Mouse (Mus musculus) ES-E14 (cell line): ENCODE data around the gene Ctdsp2. TPM values are rescaled to one million over a fixed set of nuclear protein-coding genes. Genes with fewer than 3 reads are reported as not detected.

ENCODE experiments used
- DNase-seq: peaks from one replicate; pipeline ENCODE4 v3.0.0-alpha.2; 2013; ENCODE audit warnings: low read depth, low spot score
- H3K27ac ChIP-seq: 2 replicates; pipeline ENCODE4 v1.5.1; 2012; ENCODE audit warnings: low read depth, mild to moderate bottlenecking, low read length, moderate library complexity, mixed read lengths; ENCODE audit not compliant: poor library complexity, insufficient read depth, severe bottlenecking
- H3K36me3 ChIP-seq: 2 replicates; pipeline ENCODE4 v1.6.1; 2012; ENCODE audit warnings: mild to moderate bottlenecking, low read length, moderate library complexity, mixed read lengths; ENCODE audit not compliant: control insufficient read depth, poor library complexity, insufficient read depth, severe bottlenecking
- H3K4me1 ChIP-seq, 2 experiments: fragments of 150-350 bp in 1 of 2; sonication (generic) in 1 of 2; 2 replicates each; pipeline ENCODE4 v1.6.1; 2012; ENCODE audit warnings: low read length in 2 of 2, mild to moderate bottlenecking in 1 of 2, mixed read lengths in 1 of 2; ENCODE audit not compliant: control insufficient read depth in 2 of 2, insufficient read depth in 2 of 2, poor library complexity in 1 of 2
- H3K4me3 ChIP-seq, 2 experiments: fragments of 150-350 bp in 1 of 2; sonication (generic) in 1 of 2; 2 replicates each; pipeline ENCODE4 v1.5.1; 2012; ENCODE audit warnings: low read length in 2 of 2, low read depth in 1 of 2, mild to moderate bottlenecking in 1 of 2, mixed read lengths in 1 of 2; ENCODE audit not compliant: insufficient read depth in 1 of 2, poor library complexity in 1 of 2, severe bottlenecking in 1 of 2
- H3K9ac ChIP-seq: 2 replicates; pipeline ENCODE4 v1.6.1; 2012; ENCODE audit warnings: low read depth, mild to moderate bottlenecking, low read length, mixed read lengths; ENCODE audit not compliant: poor library complexity, insufficient read depth, severe bottlenecking
- H3K9me3 ChIP-seq: fragments of 150-350 bp; sonication (generic); 2 replicates; pipeline ENCODE4 v1.6.1; 2012; ENCODE audit warnings: low read depth, mild to moderate bottlenecking, low read length; ENCODE audit not compliant: control insufficient read depth, insufficient read depth
- CHD2 ChIP-seq: IDR thresholded peaks from 2 replicates; pipeline ENCODE4 v1.6.1; 2014; ENCODE audit warnings: mild to moderate bottlenecking, low read depth, low read length, inconsistent platforms
- HCFC1 ChIP-seq: IDR thresholded peaks from 2 replicates; pipeline ENCODE4 v1.6.1; 2012; ENCODE audit warnings: low read length, inconsistent platforms, borderline replicate concordance; ENCODE audit not compliant: insufficient read depth
- MAFK ChIP-seq: IDR thresholded peaks from 2 replicates; pipeline ENCODE4 v1.6.1; 2014; ENCODE audit warnings: mild to moderate bottlenecking, low read depth, low read length, inconsistent platforms; ENCODE audit not compliant: insufficient read depth
- ZC3H11A ChIP-seq: IDR thresholded peaks from 2 replicates; pipeline ENCODE4 v1.6.1; 2012; ENCODE audit warnings: low read depth, mild to moderate bottlenecking, inconsistent platforms, low read length, borderline replicate concordance
- ZNF384 ChIP-seq: IDR thresholded peaks from 2 replicates; pipeline ENCODE4 v1.6.1; 2012; ENCODE audit warnings: low read depth, low read length, inconsistent platforms
- in situ Hi-C, 2 experiments: fragments of 600-800 bp; cut with MboI; formaldehyde crosslinking; loops; one replicate each; pipeline ENCODE4 v1.15.1; 2025; ENCODE audit warnings: low sequenced_read_pairs in 2 of 2, inconsistent platforms in 1 of 2; ENCODE audit not compliant: unreplicated experiment in 2 of 2
- total RNA-seq: library from RNA; depleted of rRNA; stranded (reverse); fragments of 300-350 nt; gene quantifications from 2 replicates; pipeline ENCODE4 v1.2.3, GENCODE M21; 2012

Ctdsp2 gene
- total RNA-seq, 1 experiment, result 28.5 TPM

- Histone ChIP-seq H3K36me3 (no peaks in the 10 kb centered on the region), H3K9ac (no peak overlapping the region), H3K4me1 (peaks cover 15 to 29% of the 10 kb centered on the region in 2 experiments), H3K4me3 (no peak overlapping the region), H3K9me3 (no peaks in the 10 kb centered on the region), H3K27ac (no peak overlapping the region)
- DNase-seq, result no peak
- TF ChIP-seq MAFK, result no peak
- no peak for TF ChIP-seq ZC3H11A
- no peak for TF ChIP-seq ZNF384
- TF ChIP-seq HCFC1, result no peak
- no peak for TF ChIP-seq CHD2
- in situ Hi-C loops, result no loop called here
Observed at GRCm38 (mm10) chr10:126935556-126936381, 42.7 kb upstream of the Ctdsp2 start.

GRCm38 (mm10) chr10:126940949-126941348 lies 37.6 kb upstream of the Ctdsp2 start:
- Histone ChIP-seq H3K4me3 (no peak overlapping the region), H3K9me3 (no peaks in the 10 kb centered on the region), H3K9ac (no peak overlapping the region), H3K27ac (no peak overlapping the region), H3K4me1 (peaks cover 0 to 4% of the 10 kb centered on the region in 2 experiments; a peak in 2 of 4 replicates), H3K36me3 (no peaks in the 10 kb centered on the region)
- in situ Hi-C loops, result no loop called here
- no peak for DNase-seq
- TF ChIP-seq HCFC1 (no peak), ZNF384 (no peak), MAFK (no peak), ZC3H11A (no peak), CHD2 (no peak)

GRCm38 (mm10) chr10:126945531-126945930 lies 33.0 kb upstream of the Ctdsp2 start:
- H3K27ac ChIP-seq, result no peak overlapping the region
- no peak for TF ChIP-seq HCFC1
- no peak for TF ChIP-seq CHD2
- no peaks in the 10 kb centered on the region for H3K36me3 ChIP-seq
- in situ Hi-C loops, result no loop called here
- H3K9ac ChIP-seq, result no peak overlapping the region
- no peaks in the 10 kb centered on the region for H3K9me3 ChIP-seq
- peaks cover 3 to 9% of the 10 kb centered on the region in 2 experiments; a peak in 2 of 4 replicates for H3K4me1 ChIP-seq
- DNase-seq, result no peak
- H3K4me3 ChIP-seq, result no peak overlapping the region

GRCm38 (mm10) chr10:126949824-126950223 lies 28.7 kb upstream of the Ctdsp2 start:
- in situ Hi-C loops, result no loop called here
- TF ChIP-seq MAFK (no peak), ZC3H11A (no peak), ZNF384 (no peak), HCFC1 (no peak), CHD2 (no peak)
- H3K9me3 ChIP-seq, result no peaks in the 10 kb centered on the region
- DNase-seq, result no peak
- H3K27ac ChIP-seq, result no peak overlapping the region
- H3K4me3 ChIP-seq, result no peak overlapping the region
- H3K9ac ChIP-seq, result no peak overlapping the region
- H3K4me1 ChIP-seq, result peaks cover 3 to 9% of the 10 kb centered on the region in 2 experiments; a peak in 2 of 4 replicates
- H3K36me3 ChIP-seq, result no peaks in the 10 kb centered on the region
